Mouse (Mus musculus) ovary, postnatal 14 days (tissue): ENCODE data around the gene Usp11.

ENCODE experiments used
- DNase-seq: peaks from one replicate; pipeline ENCODE4 v3.0.0; 2022; ENCODE audit warnings: low spot score

The Usp11 gene

DNA sequence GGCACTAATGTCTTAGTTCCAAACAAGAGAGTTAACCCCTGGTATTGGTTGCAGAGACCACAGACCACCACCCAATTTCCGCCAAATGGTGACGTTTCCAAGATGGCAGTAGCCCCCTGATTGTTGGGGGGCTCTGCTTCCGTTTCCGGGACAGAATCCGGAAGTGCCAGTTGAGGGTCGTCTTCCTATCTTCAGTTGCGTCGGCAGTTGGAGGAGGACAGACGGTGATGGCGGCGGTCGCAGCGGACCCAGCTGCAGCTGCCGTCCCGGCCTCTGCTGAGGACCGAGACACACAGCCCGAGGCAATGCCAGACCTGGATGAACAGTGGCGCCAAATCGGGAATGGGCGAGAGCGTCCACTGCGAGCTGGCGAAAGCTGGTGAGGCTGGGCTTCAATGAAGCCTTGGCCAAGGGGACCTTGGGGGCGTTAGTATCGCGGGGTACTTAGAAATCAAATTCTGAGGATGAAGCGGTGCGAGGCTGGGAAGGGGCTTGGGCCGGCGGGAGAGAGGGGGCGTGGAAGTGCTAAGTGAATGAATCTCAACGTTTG, at the start of gene Usp11:
Gene Usp11 (plus strand): TSS at position 166 of the 550 bp plus-strand sequence.
- peak; percentile 18 for DNase-seq

DNA sequence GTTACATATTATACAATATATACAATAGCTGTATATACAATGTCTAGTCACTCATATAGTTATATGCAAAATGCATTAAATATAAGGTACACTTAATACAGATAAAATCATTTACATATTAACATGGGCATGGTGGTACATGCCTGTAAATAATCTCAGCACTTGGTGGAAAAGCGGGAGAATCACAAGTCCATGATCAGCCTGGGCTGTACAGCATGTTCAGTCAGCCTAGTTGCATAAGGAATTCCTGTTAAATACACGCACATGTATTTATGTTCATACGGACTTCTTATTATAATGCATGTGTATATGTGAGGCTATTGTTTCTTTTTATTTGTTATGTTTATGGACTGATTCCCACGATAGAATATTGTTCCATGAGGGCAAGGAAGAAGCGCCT, 46.1 kb upstream of the Usp11 start:
- no peak for DNase-seq

DNA sequence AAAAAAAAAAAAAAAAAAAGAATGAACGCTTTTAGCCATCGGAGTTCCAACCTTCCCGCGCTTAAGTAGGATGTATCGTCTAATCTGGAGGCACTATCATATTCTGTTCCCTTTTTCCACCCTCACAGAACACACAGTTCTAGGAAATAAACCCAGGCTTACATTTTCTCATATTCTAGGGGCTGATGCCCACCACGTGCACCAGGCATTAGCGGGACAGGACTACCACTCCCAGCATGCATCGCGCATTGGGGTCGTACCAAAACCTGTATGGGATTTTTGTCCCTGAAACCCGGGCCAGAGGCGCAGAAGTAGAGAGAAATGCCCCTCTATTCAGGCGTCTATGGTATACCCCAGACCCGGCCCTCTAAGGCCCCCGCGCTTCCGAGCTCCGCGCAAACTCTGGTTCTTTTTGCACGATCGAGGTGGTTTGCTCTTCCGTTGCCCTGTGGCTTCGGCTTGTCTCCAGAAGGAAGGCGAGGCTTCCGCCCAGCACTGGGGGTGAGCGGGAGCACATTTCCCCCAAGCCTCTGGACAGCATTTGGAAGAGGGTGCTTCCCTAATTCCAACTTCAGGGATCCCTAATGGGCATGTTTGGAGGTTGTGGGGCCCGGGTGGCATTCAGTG, 45.6 kb upstream of the Usp11 start, which contains the start of gene Uba1:
Gene Uba1 (plus strand): TSS at position 301 of the 627 bp plus-strand sequence.
- peak; percentile 33 for DNase-seq

DNA sequence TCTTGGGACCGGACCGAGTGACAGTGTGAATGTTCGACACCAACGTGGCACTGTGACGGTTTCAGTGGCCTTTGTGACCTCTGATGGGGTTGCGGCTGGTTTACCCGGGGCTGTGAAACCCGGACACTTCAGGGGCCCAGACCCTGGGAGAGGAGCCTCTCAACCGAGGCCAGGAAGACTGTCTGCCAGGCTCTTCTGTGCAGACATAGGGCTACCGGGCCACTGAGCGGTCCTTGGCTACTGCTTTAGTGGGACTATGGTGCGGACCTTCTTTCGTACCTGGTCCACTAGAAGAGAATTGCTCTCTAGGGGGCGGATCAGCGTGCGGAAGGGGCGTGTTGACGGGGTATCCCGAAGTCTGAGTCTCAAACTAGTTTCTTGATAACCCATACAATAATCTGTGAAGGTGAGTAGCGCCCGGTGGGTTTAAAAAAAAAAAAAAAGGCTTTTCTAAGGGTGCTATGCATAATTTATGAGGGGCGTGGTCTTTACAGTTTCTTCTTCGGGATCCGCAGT, 44.8 kb upstream of the Usp11 start:
- no peak for DNase-seq

DNA sequence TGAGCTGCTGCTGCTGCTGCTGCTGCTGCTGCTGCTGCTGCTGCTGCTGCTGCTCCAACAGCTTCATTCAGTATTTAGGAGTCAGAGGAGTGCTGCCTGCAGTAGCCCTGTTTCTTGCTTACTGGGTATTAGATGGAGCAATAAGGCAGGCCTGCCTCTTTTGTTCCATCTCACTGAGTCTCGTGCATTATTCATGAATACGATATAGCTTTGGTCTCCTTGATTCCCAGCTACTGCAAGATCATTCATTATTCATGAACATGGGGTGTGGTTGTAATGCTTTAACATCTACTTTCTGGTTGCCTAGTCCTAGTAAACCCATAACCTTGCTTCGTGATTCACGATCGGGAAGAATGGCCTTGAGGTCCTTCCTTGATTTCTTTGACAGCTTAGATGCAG, 41.4 kb upstream of the Usp11 start:
- no peak for DNase-seq

DNA sequence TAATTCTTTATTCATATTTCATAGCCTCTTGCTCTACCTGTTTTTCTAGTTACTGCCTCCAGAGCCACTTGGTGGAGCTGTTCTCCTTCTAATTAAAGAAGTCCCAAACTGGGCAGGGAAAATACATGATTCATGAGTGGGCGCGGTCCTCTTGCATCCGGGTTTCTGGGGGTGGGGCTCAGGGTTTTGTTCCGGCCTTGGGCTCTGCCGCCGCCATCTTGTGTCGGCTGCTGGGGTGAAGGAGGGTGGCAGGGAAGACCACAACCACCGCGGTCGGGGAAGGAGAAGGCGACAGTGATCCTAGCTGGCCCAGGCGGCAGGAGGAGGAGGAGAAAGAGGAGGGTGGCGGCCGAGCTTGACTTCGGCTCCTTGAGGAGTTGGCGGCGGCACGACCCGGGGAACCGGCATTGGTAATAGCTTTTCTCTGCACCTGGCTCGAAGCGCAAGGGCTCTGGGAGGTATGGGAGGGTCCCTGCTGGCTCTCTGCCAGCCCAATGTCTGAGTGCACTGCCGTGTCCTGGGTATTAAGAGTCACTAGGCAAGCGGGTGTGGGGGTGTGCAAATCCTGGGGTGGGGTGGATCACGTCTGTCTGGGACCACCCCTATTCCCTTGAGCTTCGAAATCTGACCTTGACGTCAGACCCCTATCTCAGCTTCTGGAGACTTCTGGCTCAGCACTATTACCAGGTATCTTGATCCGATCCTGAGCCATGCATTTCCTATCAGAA, 40.8 kb upstream of the Usp11 start:
- peak; percentile 72 for DNase-seq

DNA sequence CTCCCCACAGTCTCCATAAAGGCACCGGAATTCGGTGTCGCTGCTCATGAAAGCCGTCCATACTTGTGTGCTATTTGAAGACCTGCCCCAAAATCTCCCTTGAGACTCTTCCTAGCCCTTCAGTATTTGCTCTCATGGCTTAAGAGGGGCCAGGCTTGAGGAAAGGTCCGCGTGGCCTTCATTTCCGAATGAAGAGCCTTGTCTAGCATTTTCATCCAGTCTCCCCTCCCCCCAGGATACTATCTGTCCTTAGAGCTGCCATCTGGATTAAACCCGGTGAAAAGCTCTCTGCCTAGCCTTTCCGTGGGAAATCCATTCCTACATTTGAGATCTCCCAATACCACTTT, 40.3 kb upstream of the Usp11 start:
- no peak for DNase-seq

DNA sequence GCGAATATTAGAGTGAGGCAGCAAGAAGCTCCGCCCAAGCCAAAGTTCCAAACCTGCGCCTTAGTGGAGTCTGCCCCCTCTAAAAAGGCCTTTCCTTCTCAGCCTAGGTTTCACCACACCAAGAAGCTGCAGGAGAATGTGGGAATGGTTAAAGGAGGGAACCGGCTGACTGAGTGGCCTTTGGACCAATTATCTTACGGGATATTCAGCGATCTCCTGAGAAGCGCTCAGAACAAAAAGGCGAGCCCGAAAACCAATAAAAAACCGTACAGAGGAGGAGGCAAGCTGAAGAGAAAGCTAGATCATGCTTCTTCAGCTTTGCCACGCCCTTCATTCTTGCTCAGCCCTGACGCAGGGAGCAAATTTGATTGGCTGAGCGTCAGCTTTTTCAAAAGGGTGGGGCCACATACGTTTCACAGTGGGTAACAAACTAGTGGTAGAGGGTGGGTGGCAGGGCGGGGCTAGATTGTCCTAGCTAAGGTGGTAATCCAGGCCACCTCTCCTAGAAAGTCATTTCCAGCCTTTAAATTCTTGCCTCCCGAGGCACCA, 16.1 kb upstream of the Usp11 start, which contains the start of gene Cdk16:
Gene Cdk16 (plus strand): TSS at position 436 of the 549 bp plus-strand sequence.
- DNase-seq = peak; percentile 55

DNA sequence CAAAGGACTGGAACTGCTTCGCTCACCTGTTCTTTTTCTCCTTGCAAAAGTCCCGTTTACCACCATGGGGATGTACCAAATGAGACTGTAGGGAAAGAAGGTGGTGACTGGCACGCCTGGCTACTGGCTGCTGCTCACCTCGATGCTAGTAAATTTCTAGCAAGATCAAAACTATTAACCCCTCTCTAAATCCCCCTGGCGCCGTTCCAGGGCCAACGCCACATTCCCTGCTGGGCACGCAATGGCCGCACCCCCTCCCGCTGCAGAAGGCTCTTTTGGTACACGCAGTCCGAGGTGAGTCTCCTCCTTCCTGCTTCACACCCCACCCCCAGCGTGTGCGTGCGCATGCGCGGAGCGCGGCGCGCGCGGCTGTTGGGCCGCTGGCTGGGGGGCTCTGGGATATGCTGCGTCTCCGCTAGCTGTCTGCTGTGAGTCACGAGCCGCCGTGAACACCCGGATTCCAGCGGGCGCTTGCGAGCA, 15.6 kb upstream of the Usp11 start:
- peak; percentile 57 for DNase-seq

DNA sequence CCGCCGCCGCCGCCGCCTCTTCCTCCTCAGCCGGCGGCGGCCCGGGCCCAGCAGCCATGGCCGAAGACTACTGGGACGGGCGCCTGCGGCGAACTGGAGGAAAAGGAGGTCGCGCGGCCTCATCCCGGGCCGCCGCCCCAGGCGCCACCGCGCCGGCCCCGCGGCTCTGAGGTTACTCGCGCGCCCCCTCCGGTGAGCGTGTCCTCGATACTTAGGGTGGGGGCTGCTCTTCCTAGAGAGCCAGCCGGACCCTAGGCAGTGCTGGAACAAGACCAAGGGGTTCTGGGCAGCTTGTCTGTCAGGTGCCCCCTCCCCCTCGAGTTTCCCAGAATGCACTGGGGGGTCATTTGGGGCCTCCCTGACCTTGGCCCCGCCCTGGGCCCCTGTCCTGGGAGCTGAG, 15.1 kb upstream of the Usp11 start:
- peak; percentile 33 for DNase-seq

DNA sequence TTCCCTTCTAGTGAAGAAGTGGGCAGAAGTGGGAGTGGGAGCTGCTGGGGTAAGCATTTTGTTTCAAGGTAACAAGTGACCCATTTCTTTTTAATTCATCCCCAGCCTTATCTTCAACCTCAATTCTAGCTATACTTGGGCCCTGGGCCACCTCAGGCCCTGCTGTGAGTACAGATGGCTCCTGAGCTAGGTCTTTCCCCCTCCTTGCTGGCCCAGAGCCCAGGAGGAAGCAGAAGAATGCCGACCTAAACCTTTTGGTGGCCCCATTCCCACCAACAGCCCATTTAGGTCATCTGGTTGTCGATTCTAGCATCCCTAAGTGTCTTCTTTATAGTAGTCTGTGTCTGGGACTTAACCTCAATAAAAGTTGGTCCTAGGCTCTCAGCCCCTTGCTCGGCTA, 12.1 kb upstream of the Usp11 start:
- no peak for DNase-seq

DNA sequence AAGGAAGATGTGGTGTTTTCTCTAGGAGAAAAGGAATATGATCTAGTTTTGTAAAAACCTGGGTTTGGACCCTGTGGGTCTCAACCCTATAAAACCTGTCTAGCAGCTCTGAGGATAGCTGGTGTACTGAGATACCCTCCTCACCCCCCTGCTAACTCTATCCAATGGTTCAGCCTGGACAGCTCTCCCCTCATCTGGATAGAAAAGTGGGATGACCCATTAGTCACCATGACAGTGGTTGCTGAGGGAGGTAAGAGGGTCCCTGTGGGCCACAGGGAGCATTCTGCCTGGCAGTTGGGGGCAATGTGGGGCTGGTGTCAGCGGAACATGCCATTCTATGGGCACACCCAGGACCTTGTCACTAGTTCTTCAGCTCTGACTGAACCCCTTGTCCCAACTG, 11.1 kb upstream of the Usp11 start:
- no peak for DNase-seq

DNA sequence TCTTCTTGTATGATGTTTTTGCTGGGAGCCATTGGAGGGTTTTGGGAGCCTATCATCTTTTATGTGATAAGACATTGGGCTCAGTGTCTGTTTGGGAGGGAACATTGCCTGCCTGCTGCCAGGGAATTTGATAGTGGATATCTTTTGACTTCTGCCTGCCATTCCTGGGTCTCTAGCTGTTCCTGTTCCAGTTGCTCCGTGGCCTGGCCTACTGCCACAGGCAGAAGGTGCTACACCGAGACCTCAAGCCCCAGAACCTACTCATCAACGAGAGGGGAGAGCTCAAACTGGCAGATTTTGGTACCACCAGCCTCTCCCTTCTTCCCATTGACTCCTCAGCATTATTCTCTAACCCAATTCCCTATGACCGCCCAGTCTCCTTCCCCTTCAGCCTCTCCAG, 7.9 kb upstream of the Usp11 start:
- no peak for DNase-seq

DNA sequence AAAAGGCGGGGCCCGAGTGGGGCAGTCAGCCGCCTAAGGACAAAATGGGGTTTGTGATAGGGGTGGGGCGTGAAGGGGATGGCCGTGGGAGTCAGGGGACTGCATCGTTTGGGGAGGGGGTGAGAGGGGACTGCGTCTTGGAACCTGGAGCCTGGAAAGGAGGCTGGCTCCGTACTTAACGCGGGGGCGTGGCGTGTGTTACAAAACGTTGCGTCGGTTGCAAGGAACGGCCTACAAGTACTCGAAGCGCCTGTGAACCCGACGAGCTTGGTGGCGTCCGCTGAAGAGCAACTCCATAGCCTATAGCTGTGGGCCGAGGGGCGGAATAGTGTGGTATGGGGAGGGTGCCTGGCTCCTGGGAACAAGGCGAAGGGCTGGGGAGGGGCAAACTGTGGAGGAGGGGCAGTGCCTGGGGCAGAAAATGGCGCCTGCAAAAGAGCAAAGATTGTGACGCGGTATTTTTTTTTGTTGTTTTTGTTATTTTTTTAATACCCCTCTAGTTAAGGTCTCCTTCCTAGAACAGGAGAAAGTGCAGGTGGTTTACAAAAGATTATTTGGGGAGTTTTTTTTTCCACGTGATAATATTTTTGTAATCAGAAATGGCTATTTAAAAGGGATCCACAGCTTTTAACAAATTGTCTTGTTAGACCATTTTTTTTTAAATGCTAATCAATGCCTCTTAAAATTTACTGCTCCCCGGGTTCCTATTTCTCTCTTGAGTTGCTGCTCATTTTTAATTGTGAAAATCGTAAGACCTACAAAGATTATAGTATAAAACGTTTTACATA, 783 bp downstream of the Usp11 start:
- DNase-seq = peak; percentile 45

DNA sequence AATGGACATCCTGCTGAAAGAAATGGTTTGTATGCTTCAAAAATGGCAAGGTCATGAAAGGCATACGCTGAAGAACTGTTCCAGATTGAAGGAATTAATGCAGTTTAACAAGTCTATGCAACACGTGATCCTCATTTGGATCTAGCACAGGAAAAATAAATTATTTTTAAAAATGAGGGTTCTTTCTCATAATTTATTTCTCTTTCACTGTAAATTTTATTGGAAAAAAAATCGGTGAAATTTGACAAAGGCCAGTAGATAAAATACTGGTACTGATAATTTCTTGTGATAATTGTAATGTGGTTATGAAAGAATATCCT, 1.3 kb downstream of the Usp11 start:
- DNase-seq = no peak

DNA sequence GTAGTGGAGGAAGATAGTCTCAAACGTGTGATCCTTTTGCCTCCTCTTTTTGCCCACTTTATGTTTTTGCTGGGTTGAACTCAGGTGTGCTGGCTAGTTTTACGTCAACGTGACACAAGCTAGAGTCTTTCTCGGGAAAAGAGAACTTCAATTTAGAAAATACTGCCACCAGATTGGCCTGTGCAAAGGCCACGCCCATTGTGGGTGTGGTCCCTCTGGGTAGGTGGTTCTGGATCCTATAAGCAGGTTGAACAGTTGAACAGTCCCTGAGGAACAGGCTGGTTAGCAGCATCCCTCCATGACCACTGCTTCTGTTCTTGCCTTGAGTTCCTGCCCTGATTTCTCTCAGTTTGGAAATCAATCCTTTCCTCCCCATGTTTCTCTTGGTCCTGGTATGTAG, 25.0 kb downstream of the Usp11 start:
- DNase-seq = no peak

DNA sequence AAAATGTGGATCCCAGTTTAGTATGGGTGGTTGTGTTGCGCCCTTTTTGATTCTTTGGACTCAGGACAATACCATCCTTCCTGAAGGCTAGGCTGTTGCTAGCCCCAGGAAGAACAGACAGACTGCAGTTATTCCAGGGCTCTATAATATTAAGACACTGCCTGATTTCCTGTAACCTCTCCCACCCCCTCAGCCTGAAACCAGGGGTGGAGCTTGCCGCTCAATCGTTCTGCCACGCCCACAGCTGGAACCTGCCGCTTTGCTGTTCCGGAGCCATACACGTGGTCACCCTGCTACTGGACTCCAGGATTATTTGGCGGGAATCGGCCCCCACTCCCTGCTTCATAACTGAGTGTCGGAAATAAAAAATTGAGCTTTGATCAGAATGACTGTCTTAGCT, 26.3 kb downstream of the Usp11 start:
- peak; percentile 5 for DNase-seq

DNA sequence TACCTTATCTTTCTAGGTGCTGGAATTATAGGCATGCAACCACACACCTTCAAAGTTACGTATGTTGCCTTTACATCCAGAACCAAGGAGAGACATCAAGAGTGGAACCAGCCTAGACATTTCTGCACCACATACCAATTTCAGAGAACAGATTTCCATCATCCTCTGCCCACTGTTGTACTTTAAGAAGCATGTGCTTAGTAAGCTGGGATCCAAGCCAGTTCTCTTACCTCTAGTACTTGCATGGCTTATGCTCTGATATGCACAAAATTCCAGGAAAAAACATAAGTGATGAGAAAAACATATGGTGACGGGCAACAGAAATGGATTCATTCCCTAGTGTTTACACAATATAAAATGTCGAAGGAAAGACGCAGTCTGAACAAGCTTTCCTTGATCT, 32.8 kb downstream of the Usp11 start:
- no peak for DNase-seq

DNA sequence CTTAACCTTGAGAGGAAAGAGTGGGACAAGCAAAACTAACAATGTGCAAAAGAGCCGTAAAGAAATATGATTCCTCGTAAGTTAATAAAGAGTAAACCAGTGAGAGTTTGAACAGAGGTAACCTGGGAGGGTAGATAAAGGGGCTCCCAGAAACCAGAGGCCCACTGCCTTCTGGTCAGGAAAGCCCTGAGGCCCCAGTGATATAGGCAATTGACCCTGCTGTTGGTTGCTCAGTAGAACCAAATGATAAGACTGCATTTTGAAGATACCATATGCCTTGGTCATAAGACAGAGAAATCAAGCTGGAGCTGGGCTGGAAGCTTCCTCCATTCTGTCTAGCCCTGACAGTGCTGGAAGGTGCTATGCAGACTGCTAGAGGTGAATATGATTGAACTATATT, 45.1 kb downstream of the Usp11 start:
- no peak for DNase-seq

DNA sequence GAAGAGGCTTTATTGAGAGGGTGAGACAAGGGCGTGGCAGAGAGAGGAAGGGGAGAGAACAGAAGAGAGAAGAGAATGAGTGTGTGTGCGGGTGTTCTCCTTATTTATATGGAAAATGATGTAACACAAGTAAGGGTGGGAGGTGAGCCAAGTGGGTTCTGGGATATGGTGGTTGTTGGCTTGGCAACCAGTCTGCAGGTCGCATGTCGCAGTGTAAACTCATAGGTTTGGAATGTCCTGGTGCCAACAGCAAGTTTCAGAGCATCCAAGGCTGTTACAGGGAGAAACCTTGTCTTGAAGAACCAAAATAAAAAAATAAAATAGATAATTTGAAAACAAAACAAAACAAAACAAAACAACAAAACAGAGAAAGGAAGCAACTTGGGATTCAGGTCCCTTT, 57.5 kb downstream of the Usp11 start:
- DNase-seq = no peak
